Mouse (Mus musculus): ENCODE results near the gene Btg1-ps1. TPM values are rescaled to one million over a fixed set of nuclear protein-coding genes. Genes with fewer than 3 reads are reported as not detected.
"Not testable (repeated sequence)": the region's sequence is repeated elsewhere in the genome, so short reads cannot be mapped to it uniquely, and the experiment has no call there.

The Btg1-ps1 gene
- not detected in 2 replicates for polyA plus RNA-seq (2015; fragmentation: Nextera tagmentation; extraction: Ambion mirVana)

DNA sequence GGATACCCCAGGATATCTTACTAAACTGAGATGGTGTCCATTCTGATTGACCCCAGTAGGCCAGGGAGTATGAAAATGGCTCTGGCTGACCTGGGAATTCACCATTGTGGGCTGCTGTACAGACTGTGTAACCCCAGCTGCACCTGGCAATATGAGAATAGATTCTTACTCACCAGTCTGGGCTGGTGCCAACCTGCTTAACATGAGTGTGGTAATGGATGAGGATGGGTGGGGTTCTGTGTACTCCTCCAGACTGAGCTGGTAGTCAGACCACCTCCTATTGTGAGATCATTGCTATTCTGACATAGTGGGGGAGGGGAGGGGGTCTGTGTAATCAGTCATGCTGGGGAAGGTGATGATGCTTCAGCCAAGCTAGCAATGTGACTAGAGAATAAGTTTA, at the start of gene Btg1-ps1:
TSS of gene Btg1-ps1 (minus strand) at position 219 of the 400 bp plus-strand sequence.
- not testable (repeated sequence) for ATAC-seq (replicated peaks); H3K4me3 ChIP-seq; H3K9me3 ChIP-seq; H3K27ac ChIP-seq (replicated peaks); H3K36me3 ChIP-seq; H3K4me2 ChIP-seq (replicated peaks); H3K9ac ChIP-seq (replicated peaks); H3K27me3 ChIP-seq; H3K4me1 ChIP-seq

DNA sequence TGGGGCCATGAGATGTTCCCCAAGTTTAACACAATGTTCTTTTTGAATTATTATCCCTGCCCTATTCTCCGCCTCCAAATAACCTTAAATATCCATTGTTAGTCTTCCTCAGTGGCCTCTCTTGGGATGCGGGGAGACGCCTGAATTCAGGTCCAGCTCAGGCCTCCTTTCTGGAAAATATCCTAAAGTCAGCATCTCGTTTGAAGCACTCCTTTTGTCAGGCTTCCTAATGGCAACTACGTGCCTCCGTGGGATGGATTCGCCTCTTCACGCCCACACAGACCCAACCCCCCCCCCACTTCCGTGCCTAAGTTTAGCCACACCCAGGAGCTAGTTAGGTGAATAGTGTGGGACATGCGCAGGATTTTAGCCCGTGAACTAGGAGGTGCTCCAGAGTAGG, 47.6 kb upstream of the Btg1-ps1 start, which contains the start of gene Rhox10:
TSS of gene Rhox10 (plus strand) at position 301 of the 400 bp plus-strand sequence.
- Histone ChIP-seq H3K4me2 (replicated peaks) (no peak within 1 kb of the TSS), H3K27ac (replicated peaks) (no peak within 1 kb of the TSS), H3K9me3 (no peaks in the 10 kb centered on the region), H3K4me3 (no peak within 1 kb of the TSS), H3K9ac (replicated peaks) (no peak within 1 kb of the TSS), H3K27me3 (no peaks in the 10 kb centered on the region), H3K4me1 (no peaks in the 10 kb centered on the region), H3K36me3 (no peaks in the 10 kb centered on the region)
- no peak for ATAC-seq (replicated peaks)
- 89% methylated on average over 11 of the region's 11 CpGs for WGBS

DNA sequence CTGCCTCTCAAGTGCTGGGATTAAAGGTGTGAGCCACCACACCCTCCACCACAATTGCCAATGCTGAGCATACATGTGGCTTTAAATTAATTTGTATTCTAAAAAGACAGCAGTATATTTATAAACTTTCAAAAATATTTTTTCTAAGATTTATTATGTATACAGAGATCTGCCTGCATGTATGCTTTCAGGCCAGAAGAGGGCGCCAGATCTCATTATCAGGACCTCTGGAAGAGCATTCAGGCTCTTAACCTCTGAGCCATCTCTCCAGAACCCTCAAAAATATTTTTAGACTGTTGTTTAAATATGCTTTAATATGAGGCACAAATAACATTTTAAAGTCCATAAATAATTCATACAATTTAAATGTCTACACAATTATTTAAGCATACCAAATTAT, 42.9 kb upstream of the Btg1-ps1 start:
- no peaks in the 10 kb centered on the region for H3K27me3 ChIP-seq
- no peaks in the 10 kb centered on the region for H3K9me3 ChIP-seq
- H3K9ac ChIP-seq (replicated peaks) = no peak overlapping the region
- 3% methylated on average over 1 of the region's 1 CpGs for WGBS
- no peak overlapping the region for H3K4me3 ChIP-seq
- H3K36me3 ChIP-seq = no peaks in the 10 kb centered on the region
- no peak overlapping the region for H3K4me2 ChIP-seq (replicated peaks)
- H3K4me1 ChIP-seq = no peaks in the 10 kb centered on the region
- ATAC-seq (replicated peaks) = no peak
- no peak overlapping the region for H3K27ac ChIP-seq (replicated peaks)

DNA sequence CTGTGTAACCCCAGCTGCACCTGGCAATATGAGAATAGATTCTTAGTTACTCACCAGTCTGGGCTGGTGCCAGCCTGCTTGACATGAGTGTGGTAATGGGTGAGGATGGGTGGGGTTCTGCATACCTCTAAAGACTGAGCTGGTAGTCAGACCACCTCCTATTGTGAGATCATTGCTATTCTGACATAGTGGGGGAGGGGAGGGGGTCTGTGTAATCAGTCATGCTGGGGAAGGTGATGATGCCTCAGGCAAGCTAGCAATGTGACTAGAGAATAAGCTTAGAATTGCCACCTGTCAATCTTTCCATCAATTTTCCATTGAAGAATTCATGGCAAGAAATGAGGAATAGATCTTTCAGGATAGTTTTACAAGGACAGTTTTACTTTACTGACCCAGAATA, 24.4 kb upstream of the Btg1-ps1 start, which contains the start of gene Btg1-ps2:
TSS of gene Btg1-ps2 (minus strand) at position 101 of the 400 bp plus-strand sequence.
- H3K36me3 ChIP-seq; H3K4me3 ChIP-seq; H3K9ac ChIP-seq (replicated peaks); ATAC-seq (replicated peaks); H3K4me1 ChIP-seq; H3K27me3 ChIP-seq; H3K4me2 ChIP-seq (replicated peaks); H3K27ac ChIP-seq (replicated peaks); H3K9me3 ChIP-seq: not testable (repeated sequence)

DNA sequence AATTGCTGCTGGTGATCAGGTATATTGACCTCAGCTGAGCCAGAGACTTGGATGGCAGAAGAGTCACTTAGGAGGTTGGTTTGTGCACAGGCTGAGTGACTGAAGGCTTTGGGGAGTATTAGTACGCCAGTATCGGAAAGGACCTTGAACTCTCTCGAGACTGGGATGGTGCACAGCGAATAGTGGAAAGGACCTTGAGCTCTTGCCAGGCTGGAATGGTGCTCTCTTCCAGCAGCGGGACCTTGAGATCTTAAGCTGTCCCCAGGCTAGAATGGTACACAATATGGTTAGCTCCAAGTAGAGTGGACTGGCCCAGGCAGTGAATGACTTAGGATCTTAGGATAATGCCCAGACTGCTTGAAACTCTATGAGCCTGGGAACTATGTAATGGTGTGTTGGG, 21.1 kb upstream of the Btg1-ps1 start:
- H3K4me2 ChIP-seq (replicated peaks) = no peak overlapping the region
- H3K27me3 ChIP-seq = no peaks in the 10 kb centered on the region
- H3K36me3 ChIP-seq = no peaks in the 10 kb centered on the region
- no peaks in the 10 kb centered on the region for H3K4me1 ChIP-seq
- H3K9ac ChIP-seq (replicated peaks) = no peak overlapping the region
- WGBS = 91% methylated on average over 5 of the region's 5 CpGs
- ATAC-seq (replicated peaks) = no peak
- H3K9me3 ChIP-seq = no peaks in the 10 kb centered on the region
- H3K27ac ChIP-seq (replicated peaks) = no peak overlapping the region
- no peak overlapping the region for H3K4me3 ChIP-seq

DNA sequence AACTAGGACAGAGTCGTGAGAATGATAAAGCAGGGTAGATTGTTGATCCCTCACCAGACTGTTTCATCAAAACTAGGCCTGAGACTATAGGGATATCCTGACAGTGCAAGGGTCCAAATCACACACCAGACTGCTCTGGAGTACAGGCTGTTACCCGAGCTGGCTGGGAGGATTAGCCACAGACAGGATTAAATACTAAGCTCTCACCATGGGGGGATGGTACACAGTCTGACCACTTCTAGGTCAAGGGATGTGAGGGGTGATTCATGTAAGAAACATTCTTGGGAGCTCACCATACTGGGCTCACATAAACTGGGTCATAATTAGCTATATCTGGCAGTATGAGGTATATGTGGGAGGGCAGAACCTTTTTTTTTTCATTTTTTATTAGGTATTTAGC, 15.2 kb upstream of the Btg1-ps1 start:
- 44% methylated on average over 2 of the region's 2 CpGs for WGBS
- H3K4me1 ChIP-seq = no peaks in the 10 kb centered on the region
- no peak for ATAC-seq (replicated peaks)
- H3K27ac ChIP-seq (replicated peaks) = no peak overlapping the region
- H3K36me3 ChIP-seq = no peaks in the 10 kb centered on the region
- no peaks in the 10 kb centered on the region for H3K27me3 ChIP-seq
- no peaks in the 10 kb centered on the region for H3K9me3 ChIP-seq
- no peak overlapping the region for H3K9ac ChIP-seq (replicated peaks)
- no peak overlapping the region for H3K4me2 ChIP-seq (replicated peaks)
- no peak overlapping the region for H3K4me3 ChIP-seq

DNA sequence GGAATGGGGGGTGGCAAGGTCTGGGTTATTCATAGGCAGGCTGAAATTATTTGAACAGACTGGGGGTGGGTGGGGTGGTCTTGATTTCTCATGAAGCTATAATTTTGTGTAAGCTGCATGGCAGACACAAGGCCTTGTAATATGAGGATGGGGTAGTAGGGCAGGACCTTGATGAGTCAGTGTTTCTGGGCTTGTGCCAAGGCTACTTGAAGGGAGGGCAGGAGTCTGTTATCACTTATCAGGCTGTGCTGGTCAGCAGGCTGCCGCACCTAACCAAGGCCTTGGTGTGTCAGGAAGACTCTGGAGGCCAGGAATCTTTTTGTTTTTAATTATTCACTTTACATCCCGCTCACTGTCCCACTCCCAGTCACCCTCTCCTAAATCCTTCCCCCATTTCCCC, 9.9 kb downstream of the Btg1-ps1 start:
- no peaks in the 10 kb centered on the region for H3K36me3 ChIP-seq
- ATAC-seq (replicated peaks) = no peak
- no peak overlapping the region for H3K9ac ChIP-seq (replicated peaks)
- no peak overlapping the region for H3K4me2 ChIP-seq (replicated peaks)
- H3K9me3 ChIP-seq = no peaks in the 10 kb centered on the region
- no peaks in the 10 kb centered on the region for H3K4me1 ChIP-seq
- no peak overlapping the region for H3K4me3 ChIP-seq
- WGBS = 74% methylated on average over 2 of the region's 2 CpGs
- no peak overlapping the region for H3K27ac ChIP-seq (replicated peaks)
- H3K27me3 ChIP-seq = no peaks in the 10 kb centered on the region

Other genes starting within 250 kb of the Btg1-ps1 start
- not detected in 2 replicates for gene Rhox5, start 214.0 kb downstream of the Btg1-ps1 start, polyA plus RNA-seq (2015; fragmentation: Nextera tagmentation; extraction: Ambion mirVana)
- gene Rhox6, start 191.9 kb downstream of the Btg1-ps1 start, polyA plus RNA-seq (2015; fragmentation: Nextera tagmentation; extraction: Ambion mirVana) = not detected in 2 replicates
- not detected in 2 replicates for gene Rhox7a, start 187.1 kb downstream of the Btg1-ps1 start, polyA plus RNA-seq (2015; fragmentation: Nextera tagmentation; extraction: Ambion mirVana)
- gene Rhox8, start 139.9 kb downstream of the Btg1-ps1 start, polyA plus RNA-seq (2015; fragmentation: Nextera tagmentation; extraction: Ambion mirVana) = not detected in 2 replicates
- gene Rhox7b, start 121.6 kb downstream of the Btg1-ps1 start, polyA plus RNA-seq (2015; fragmentation: Nextera tagmentation; extraction: Ambion mirVana) = not detected in 2 replicates
- gene Rhox9, start 117.0 kb downstream of the Btg1-ps1 start, polyA plus RNA-seq (2015; fragmentation: Nextera tagmentation; extraction: Ambion mirVana) = not detected in 2 replicates
- gene Btg1-ps2, start 24.3 kb upstream of the Btg1-ps1 start, polyA plus RNA-seq (2015; fragmentation: Nextera tagmentation; extraction: Ambion mirVana) = not detected in 2 replicates
- not detected in 2 replicates for gene Rhox10, start 47.7 kb upstream of the Btg1-ps1 start, polyA plus RNA-seq (2015; fragmentation: Nextera tagmentation; extraction: Ambion mirVana)
- gene Rhox11, start 66.3 kb upstream of the Btg1-ps1 start, polyA plus RNA-seq (2015; fragmentation: Nextera tagmentation; extraction: Ambion mirVana) = not detected in 2 replicates
- gene Rhox12, start 92.1 kb upstream of the Btg1-ps1 start, polyA plus RNA-seq (2015; fragmentation: Nextera tagmentation; extraction: Ambion mirVana) = not detected in 2 replicates
- not detected in 2 replicates for gene Rhox13, start 102.4 kb upstream of the Btg1-ps1 start, polyA plus RNA-seq (2015; fragmentation: Nextera tagmentation; extraction: Ambion mirVana)
- gene Zbtb33, start 171.0 kb upstream of the Btg1-ps1 start, polyA plus RNA-seq (2015; fragmentation: Nextera tagmentation; extraction: Ambion mirVana) = 5.4 and 5.9 TPM in 2 replicates
- gene Tmem255a, start 233.6 kb upstream of the Btg1-ps1 start, polyA plus RNA-seq (2015; fragmentation: Nextera tagmentation; extraction: Ambion mirVana) = 11.5 and 13.2 TPM in 2 replicates

Measured in forebrain, embryonic 15.5 days (tissue).